9 mouse cellular contexts compared by ENCODE assay signal in the genomic region with DNA sequence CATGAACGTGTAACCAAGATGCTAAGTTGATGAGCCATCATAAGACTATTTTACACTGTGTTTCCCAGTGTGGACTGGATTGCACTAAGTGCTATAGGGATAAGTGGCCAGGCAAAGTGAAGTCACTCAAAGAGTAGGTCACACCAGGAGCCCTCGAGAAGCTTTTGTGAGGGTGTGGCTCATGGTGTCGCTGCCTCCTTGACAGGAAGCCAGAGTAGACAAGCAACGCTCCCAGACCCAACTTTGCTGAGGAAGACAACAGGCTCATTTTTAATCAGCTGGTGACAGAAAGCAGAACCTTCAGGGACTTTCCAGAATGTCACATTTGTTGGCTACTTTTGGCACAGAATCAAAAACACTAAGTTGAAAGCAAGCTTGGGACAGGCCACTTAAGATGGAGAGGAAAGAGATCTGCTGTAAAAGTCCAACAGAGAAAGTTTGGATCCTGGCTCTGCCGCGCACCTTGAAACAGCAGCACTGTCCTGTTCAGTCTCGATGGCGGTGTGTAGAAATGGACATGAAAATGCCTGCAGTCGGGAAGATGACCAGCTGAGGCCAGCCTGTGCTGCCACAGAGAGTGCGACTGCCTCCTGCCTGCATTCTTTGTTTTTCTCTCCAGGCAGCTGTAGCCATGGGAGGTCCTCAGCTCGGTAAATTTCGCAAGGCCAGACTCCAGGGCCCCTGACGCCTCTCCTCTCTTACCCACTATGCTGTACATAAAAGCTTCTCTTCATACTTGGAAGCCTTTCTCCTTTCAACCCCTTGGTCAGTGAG. TPM values are rescaled to one million over a fixed set of nuclear protein-coding genes. Genes with fewer than 3 reads are reported as not detected.
DNase-seq lines count a peak whose midpoint lies in the region; ATAC-seq and TF ChIP-seq lines count a peak whose summit lies in the region.
"Had no signal": no experiment of that assay in that cellular context is flagged by ENCODE, and none has a peak within 500 bp of the region (broad histone marks: within the 10 kb centered on the region; RNA-seq: fewer than 3 reads in every experiment).

No protein-coding gene starts in this region.

- H3K9ac ChIP-seq in heart, embryonic 11.5 days (ENCODE audit: low read depth, low read length): no peak overlapping the region
- H3K9ac ChIP-seq in intestine, postnatal 0 days (ENCODE audit: low read depth, low read length): no peak overlapping the region

- TF ChIP-seq CTCF in cerebellum, adult 2 months (IDR thresholded peaks at IDR 0.05; ENCODE audit: borderline replicate concordance, insufficient read depth, low read depth, low read length): no peak
- TF ChIP-seq CTCF in intestine, postnatal 0 days (IDR thresholded peaks at IDR 0.05; ENCODE audit: low read depth): no peak

- WGBS in cerebellum, adult 2 months: 42% methylated on average over 13 of the region's 13 CpGs
- 25% methylated on average over 13 of the region's 13 CpGs for WGBS in heart, embryonic 11.5 days (ENCODE audit: insufficient replicate concordance)
- WGBS in intestine, postnatal 0 days: 49% methylated on average over 13 of the region's 13 CpGs

- no peaks in the 10 kb centered on the region for H3K9me3 ChIP-seq in heart, embryonic 11.5 days (replicated peaks; ENCODE audit: control insufficient read depth, low read length)
- H3K9me3 ChIP-seq in intestine, postnatal 0 days (ENCODE audit: control insufficient read depth): no peaks in the 10 kb centered on the region

- H3K4me1 ChIP-seq in cerebellum, adult 2 months (ENCODE audit: control insufficient read depth, insufficient read depth, low read length): no peaks in the 10 kb centered on the region; the same call in 1 of the 2 replicates
- peaks cover 8% of the 10 kb centered on the region; the same call in 1 of the 2 replicates for H3K4me1 ChIP-seq in heart, embryonic 11.5 days (ENCODE audit: control insufficient read depth, insufficient read depth, low read length)
- H3K4me1 ChIP-seq in intestine, postnatal 0 days (replicated peaks; ENCODE audit: control insufficient read depth, insufficient read depth, low read length): no peaks in the 10 kb centered on the region

- H3K36me3 ChIP-seq in heart, embryonic 11.5 days (ENCODE audit: control insufficient read depth, insufficient read depth, low read length): no peaks in the 10 kb centered on the region
- no peaks in the 10 kb centered on the region for H3K36me3 ChIP-seq in intestine, postnatal 0 days (ENCODE audit: control insufficient read depth, insufficient read depth)

- no peak for DNase-seq in cerebellum, adult 2 months
- no peak for DNase-seq in cerebellum, postnatal 10 days
- DNase-seq in B cell, adult 2 months: peak; percentile 31 to 39
- DNase-seq in lung, postnatal 14 days: peak; percentile 50
- DNase-seq in embryo, embryonic 11 days: no peak
- DNase-seq: thymus, postnatal 14 days had no signal

- no peak for TF ChIP-seq POLR2A in cerebellum, adult 2 months (IDR thresholded peaks at IDR 0.05; ENCODE audit: borderline replicate concordance, insufficient read depth, low read length)

- ATAC-seq in heart, embryonic 11.5 days (replicated peaks; ENCODE audit: insufficient number of reproducible peaks, low FRiP score, low TSS enrichment): no peak
- no peak for ATAC-seq in erythroblast, adult 5-6 weeks (replicated peaks; ENCODE audit: low FRiP score, poor library complexity, severe bottlenecking)
- no peak for ATAC-seq in intestine, postnatal 0 days

- H3K4me2 ChIP-seq in heart, embryonic 11.5 days: peak overlapping the region; percentile 38
- no peak overlapping the region for H3K4me2 ChIP-seq in intestine, postnatal 0 days (replicated peaks; ENCODE audit: low read depth)

- no peak overlapping the region for H3K4me3 ChIP-seq in cerebellum, adult 2 months (replicated peaks; ENCODE audit: insufficient read depth, low read depth, low read length)
- no peak overlapping the region for H3K4me3 ChIP-seq in heart, embryonic 11.5 days (ENCODE audit: low read depth, low read length)
- no peak overlapping the region for H3K4me3 ChIP-seq in intestine, postnatal 0 days (ENCODE audit: low read depth, low read length)

- 0 out of 2 replicates have a peak overlapping the region, but pooled peaks have one; percentile 30 for H3K27ac ChIP-seq in cerebellum, adult 2 months (ENCODE audit: insufficient read depth, low read length)
- peak overlapping the region; percentile 46; the same call in 1 of the 2 replicates for H3K27ac ChIP-seq in heart, embryonic 11.5 days (ENCODE audit: low read depth, low read length)
- H3K27ac ChIP-seq in intestine, postnatal 0 days (ENCODE audit: low read depth, low read length): no peak overlapping the region

- H3K27me3 ChIP-seq in cerebellum, adult 2 months (ENCODE audit: control insufficient read depth, insufficient read depth, low read length): no peaks in the 10 kb centered on the region
- no peaks in the 10 kb centered on the region for H3K27me3 ChIP-seq in heart, embryonic 11.5 days (ENCODE audit: control insufficient read depth, insufficient read depth, low read length)
- H3K27me3 ChIP-seq in intestine, postnatal 0 days (replicated peaks; ENCODE audit: control insufficient read depth, insufficient read depth, low read length): no peaks in the 10 kb centered on the region

RNA-seq across cellular contexts. Expression of a gene that starts 16.2 kb away (rescaled TPM):
- 10.1 and 11.1 TPM in 2 replicates for polyA plus RNA-seq in cerebellum, adult 2 months (2012; rRNA removed)
- 35.1 and 39.2 TPM in 2 replicates for polyA plus RNA-seq in heart, embryonic 11.5 days (2014; fragmentation: Nextera tagmentation; extraction: Ambion mirVana)
- 9.4 and 25.7 TPM in 2 replicates for total RNA-seq in erythroblast, adult 5-6 weeks (2015; ENCODE audit: low replicate concordance)
- total RNA-seq in erythroblast, adult 5-6 weeks (2017; ENCODE audit: low replicate concordance): 2.9 and 10.2 TPM in 2 replicates
- 14.5 and 15.7 TPM in 2 replicates for polyA plus RNA-seq in intestine, postnatal 0 days (2015; fragmentation: Nextera tagmentation; extraction: Ambion mirVana)

RNA-seq across cellular contexts. Expression of a gene that starts 23.1 kb away (rescaled TPM):
- polyA plus RNA-seq in cerebellum, adult 2 months (2012; rRNA removed): 18.4 and 18.9 TPM in 2 replicates
- polyA plus RNA-seq in heart, embryonic 11.5 days (2014; fragmentation: Nextera tagmentation; extraction: Ambion mirVana): 3.6 and 3.8 TPM in 2 replicates
- total RNA-seq in erythroblast, adult 5-6 weeks (2015; ENCODE audit: low replicate concordance): 0.42 TPM in 1 of 2 replicates, not detected in the other
- 0.14 and 0.43 TPM in 2 replicates for total RNA-seq in erythroblast, adult 5-6 weeks (2017; ENCODE audit: low replicate concordance)
- 1.4 TPM in 2 replicates for polyA plus RNA-seq in intestine, postnatal 0 days (2015; fragmentation: Nextera tagmentation; extraction: Ambion mirVana)

RNA-seq across cellular contexts. Expression of a gene that starts 23.4 kb away (rescaled TPM):
- polyA plus RNA-seq in cerebellum, adult 2 months (2012; rRNA removed): 19.1 and 21.7 TPM in 2 replicates
- 1.3 and 1.7 TPM in 2 replicates for polyA plus RNA-seq in heart, embryonic 11.5 days (2014; fragmentation: Nextera tagmentation; extraction: Ambion mirVana)
- 0.38 TPM in 1 of 2 replicates, not detected in the other for total RNA-seq in erythroblast, adult 5-6 weeks (2015; ENCODE audit: low replicate concordance)
- total RNA-seq in erythroblast, adult 5-6 weeks (2017; ENCODE audit: low replicate concordance): 0.26 and 0.28 TPM in 2 replicates
- 0.41 and 0.48 TPM in 2 replicates for polyA plus RNA-seq in intestine, postnatal 0 days (2015; fragmentation: Nextera tagmentation; extraction: Ambion mirVana)

RNA-seq across cellular contexts. Expression of a gene that starts 44.5 kb away (rescaled TPM):
- 376 and 378 TPM in 2 replicates for polyA plus RNA-seq in cerebellum, adult 2 months (2012; rRNA removed)
- 502 and 505 TPM in 2 replicates for polyA plus RNA-seq in heart, embryonic 11.5 days (2014; fragmentation: Nextera tagmentation; extraction: Ambion mirVana)
- total RNA-seq in erythroblast, adult 5-6 weeks (2015; ENCODE audit: low replicate concordance): 53.5 and 57.6 TPM in 2 replicates
- 20.5 and 80.0 TPM in 2 replicates for total RNA-seq in erythroblast, adult 5-6 weeks (2017; ENCODE audit: low replicate concordance)
- 517 and 549 TPM in 2 replicates for polyA plus RNA-seq in intestine, postnatal 0 days (2015; fragmentation: Nextera tagmentation; extraction: Ambion mirVana)

Comparison
In these comparisons a context has a peak if more than half of its experiments do, and no peak if none do; other contexts are left out.
1. DNase-seq: peak in B cell, adult 2 months (2 of 2) and lung, postnatal 14 days (single experiment); none in cerebellum, adult 2 months (0 of 2), cerebellum, postnatal 10 days (0 of 2) and embryo, embryonic 11 days (single experiment).